Mouse (Mus musculus): ENCODE measurements around the gene Ecm2.

The Ecm2 gene

GRCm38 (mm10) chr13:49507176-49507575, 2.6 kb downstream of the Ecm2 start:
- DNase-seq (ENCODE audit: low read depth, low spot score), result no peak

GRCm38 (mm10) chr13:49518761-49519160, 14.2 kb downstream of the Ecm2 start:
- no peak for DNase-seq (ENCODE audit: low read depth, low spot score)

GRCm38 (mm10) chr13:49526235-49526634, 21.6 kb downstream of the Ecm2 start:
- DNase-seq (ENCODE audit: low read depth, low spot score), result no peak

GRCm38 (mm10) chr13:49530636-49531035, 26.0 kb downstream of the Ecm2 start:
- no peak for DNase-seq (ENCODE audit: low read depth, low spot score)

GRCm38 (mm10) chr13:49536946-49537345, 32.3 kb downstream of the Ecm2 start:
- DNase-seq (ENCODE audit: low read depth, low spot score), result no peak

GRCm38 (mm10) chr13:49538693-49539092, 34.1 kb downstream of the Ecm2 start:
- no peak for DNase-seq (ENCODE audit: low read depth, low spot score)

- no peak for DNase-seq (ENCODE audit: low read depth, low spot score)
These were observed 39.7 kb downstream of the Ecm2 start, which contains the start of gene Aspn for GRCm38 (mm10) chr13:49544279-49544678. Aspn (plus strand) TSS chr13:49544443.

- DNase-seq (ENCODE audit: low read depth, low spot score), result no peak
These were observed 41.0 kb downstream of the Ecm2 start for GRCm38 (mm10) chr13:49545646-49546045.

GRCm38 (mm10) chr13:49546517-49546916, 41.9 kb downstream of the Ecm2 start:
- no peak for DNase-seq (ENCODE audit: low read depth, low spot score)

GRCm38 (mm10) chr13:49547563-49548150, 43.0 kb downstream of the Ecm2 start:
- DNase-seq (ENCODE audit: low read depth, low spot score), result no peak

GRCm38 (mm10) chr13:49549616-49550015, 45.0 kb downstream of the Ecm2 start:
- DNase-seq (ENCODE audit: low read depth, low spot score), result no peak

GRCm38 (mm10) chr13:49554519-49554918, 49.9 kb downstream of the Ecm2 start:
- no peak for DNase-seq (ENCODE audit: low read depth, low spot score)

GRCm38 (mm10) chr13:49556203-49556602, 51.6 kb downstream of the Ecm2 start:
- DNase-seq (ENCODE audit: low read depth, low spot score), result no peak

GRCm38 (mm10) chr13:49556924-49557323, 52.3 kb downstream of the Ecm2 start:
- DNase-seq (ENCODE audit: low read depth, low spot score), result no peak

- DNase-seq (ENCODE audit: low read depth, low spot score), result peak; percentile 13
These were observed 54.6 kb downstream of the Ecm2 start for GRCm38 (mm10) chr13:49559185-49559584.

- no peak for DNase-seq (ENCODE audit: low read depth, low spot score)
These were observed 56.3 kb downstream of the Ecm2 start for GRCm38 (mm10) chr13:49560886-49561285.

GRCm38 (mm10) chr13:49564347-49564746, 59.7 kb downstream of the Ecm2 start:
- no peak for DNase-seq (ENCODE audit: low read depth, low spot score)

GRCm38 (mm10) chr13:49570371-49570770, 65.8 kb downstream of the Ecm2 start:
- DNase-seq (ENCODE audit: low read depth, low spot score), result peak; percentile 14

- no peak for DNase-seq (ENCODE audit: low read depth, low spot score)
These were observed 66.8 kb downstream of the Ecm2 start for GRCm38 (mm10) chr13:49571418-49571817.

GRCm38 (mm10) chr13:49581541-49582530, 77.2 kb downstream of the Ecm2 start, which contains the start of gene Omd:
Omd (plus strand) TSS chr13:49582462.
- no peak for DNase-seq (ENCODE audit: low read depth, low spot score)

All from ES-CJ7 (cell line).